8 mouse cellular contexts compared by ENCODE assay signal in the genomic region with DNA sequence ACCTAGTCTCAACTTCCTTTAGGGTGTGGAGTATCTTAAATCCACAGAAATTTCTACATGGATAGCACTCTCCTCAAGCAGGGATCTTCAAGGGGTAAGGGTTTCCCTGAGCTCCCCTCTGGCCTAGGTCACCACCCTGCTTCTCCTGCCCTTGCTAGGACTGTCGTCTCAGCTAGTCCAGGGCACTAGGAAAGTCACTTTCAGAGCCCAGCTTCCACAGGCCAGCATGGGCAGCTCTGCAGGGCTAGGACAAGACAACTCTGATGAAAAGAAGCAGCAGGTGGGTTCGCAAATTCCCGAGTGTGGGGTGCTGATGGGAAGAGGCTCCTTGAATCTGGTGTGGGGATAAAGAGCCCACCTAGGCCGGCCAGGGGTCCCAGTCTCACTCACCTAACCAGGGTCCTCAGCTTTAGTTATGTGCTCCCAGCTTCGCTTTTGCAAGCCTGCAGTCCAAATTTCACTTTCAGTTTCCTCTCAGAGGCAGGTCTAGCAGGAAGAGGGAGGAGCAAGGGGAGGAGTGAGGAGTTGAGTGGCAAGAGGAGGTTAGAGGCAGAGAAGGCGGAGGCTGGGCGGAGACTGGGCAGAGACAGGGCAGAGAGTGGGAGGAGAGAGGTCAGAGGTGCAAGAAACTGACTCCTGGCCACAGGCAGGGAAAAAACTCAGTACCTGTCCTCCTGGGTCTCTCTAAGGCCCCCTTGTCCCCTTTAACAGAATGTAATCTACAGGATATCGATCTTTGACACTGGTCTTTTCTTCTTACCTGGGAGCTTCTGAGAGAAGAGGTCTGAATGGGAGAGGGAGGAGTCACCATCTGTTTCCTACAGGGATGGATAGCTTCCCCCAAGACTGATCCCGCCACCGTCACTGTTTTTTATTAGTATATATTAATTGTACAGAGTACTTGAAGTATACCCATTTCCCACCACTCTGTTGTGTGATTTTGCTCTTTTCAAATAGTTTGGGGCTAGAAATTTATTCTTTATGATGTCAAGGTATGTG. TPM values are rescaled to one million over a fixed set of nuclear protein-coding genes. Genes with fewer than 3 reads are reported as not detected.
DNase-seq lines count a peak whose midpoint lies in the region; ATAC-seq lines count a peak whose summit lies in the region.

TSS of gene Trim21 (minus strand) at position 488 of the 999 bp plus-strand sequence.

- peak; percentile 100 for ATAC-seq in intestine, embryonic 16.5 days

- H3K36me3 ChIP-seq in embryonic facial prominence, embryonic 10.5 days (replicated peaks): no peaks in the 10 kb centered on the region
- no peaks in the 10 kb centered on the region for H3K36me3 ChIP-seq in intestine, embryonic 16.5 days (ENCODE audit: control insufficient read depth, insufficient read depth, low read length)
- no peaks in the 10 kb centered on the region for H3K36me3 ChIP-seq in midbrain, embryonic 10.5 days

- peak within 1 kb of the TSS; percentile 78 for H3K9ac ChIP-seq in intestine, embryonic 16.5 days (ENCODE audit: low read depth, low read length)

- WGBS in embryonic facial prominence, embryonic 10.5 days: 21% methylated on average over 10 of the region's 10 CpGs
- 14% methylated on average over 10 of the region's 10 CpGs for WGBS in intestine, embryonic 16.5 days
- 24% methylated on average over 10 of the region's 10 CpGs for WGBS in midbrain, embryonic 10.5 days

- intact Hi-C loops in left cerebral cortex, postnatal 36 days (cut with DNase I): no loop called here

- peak; percentile 93 for DNase-seq in adrenal gland, postnatal 10 days
- peak; percentile 77 for DNase-seq in embryonic facial prominence, embryonic 10.5 days (ENCODE audit: low spot score)
- peak; percentile 57 for DNase-seq in gonadal fat pad, adult 2 months (ENCODE audit: low read depth)
- peak; percentile 18 to 46 for DNase-seq in left cerebral cortex, postnatal 36 days (ENCODE audit: low spot score in 2 of 2)
- DNase-seq in midbrain, embryonic 10.5 days (ENCODE audit: low spot score): peak; percentile 62
- peak; percentile 10 for DNase-seq in right cerebral cortex, postnatal 4 days
- peak; percentile 90 for DNase-seq in yolk sac, embryonic 10.5 days (ENCODE audit: low spot score)

- H3K27ac ChIP-seq in embryonic facial prominence, embryonic 10.5 days (replicated peaks): peak within 1 kb of the TSS; percentile 70
- no peak within 1 kb of the TSS for H3K27ac ChIP-seq in intestine, embryonic 16.5 days (ENCODE audit: low read length)
- H3K27ac ChIP-seq in midbrain, embryonic 10.5 days (replicated peaks): peak within 1 kb of the TSS; percentile 77

- H3K27me3 ChIP-seq in embryonic facial prominence, embryonic 10.5 days (replicated peaks; ENCODE audit: low read depth, poor library complexity, severe bottlenecking): no peaks in the 10 kb centered on the region
- no peaks in the 10 kb centered on the region for H3K27me3 ChIP-seq in intestine, embryonic 16.5 days (replicated peaks; ENCODE audit: control insufficient read depth, insufficient read depth, low read length)
- H3K27me3 ChIP-seq in midbrain, embryonic 10.5 days (ENCODE audit: low read depth, poor library complexity, severe bottlenecking): no peaks in the 10 kb centered on the region

- peak within 1 kb of the TSS; percentile 59 for H3K4me3 ChIP-seq in embryonic facial prominence, embryonic 10.5 days
- peak within 1 kb of the TSS; percentile 70 for H3K4me3 ChIP-seq in intestine, embryonic 16.5 days (ENCODE audit: low read length)
- peak within 1 kb of the TSS; percentile 52 for H3K4me3 ChIP-seq in midbrain, embryonic 10.5 days

- H3K9me3 ChIP-seq in embryonic facial prominence, embryonic 10.5 days: no peaks in the 10 kb centered on the region
- H3K9me3 ChIP-seq in intestine, embryonic 16.5 days (ENCODE audit: control insufficient read depth, low read length): no peaks in the 10 kb centered on the region
- no peaks in the 10 kb centered on the region for H3K9me3 ChIP-seq in midbrain, embryonic 10.5 days (replicated peaks)

- H3K4me1 ChIP-seq in embryonic facial prominence, embryonic 10.5 days: peaks cover 9% of the 10 kb centered on the region; the same call in 1 of the 2 replicates
- H3K4me1 ChIP-seq in intestine, embryonic 16.5 days (ENCODE audit: control insufficient read depth, insufficient read depth, low read length): 0 out of 2 replicates have a peak, but pooled peaks cover 6% of the 10 kb centered on the region
- peaks cover 29% of the 10 kb centered on the region for H3K4me1 ChIP-seq in midbrain, embryonic 10.5 days

- H3K4me2 ChIP-seq in intestine, embryonic 16.5 days (ENCODE audit: low read depth, low read length): peak within 1 kb of the TSS; percentile 85

RNA-seq across cellular contexts. Expression of gene Trim21, which starts in this region (rescaled TPM):
- total RNA-seq in adrenal gland, postnatal 10 days (2021): 10 to 100 TPM; 10.1 to 15.8 TPM
- 0.24 and 0.54 TPM in 2 replicates for polyA plus RNA-seq in embryonic facial prominence, embryonic 10.5 days (2016; fragmentation: Nextera tagmentation; extraction: Ambion mirVana)
- 5.4 and 6.4 TPM in 2 replicates for polyA plus RNA-seq in gonadal fat pad, adult 2 months (2012; rRNA removed)
- 0.32 and 0.50 TPM in 2 replicates for polyA plus RNA-seq in intestine, embryonic 16.5 days (2015; fragmentation: Nextera tagmentation; extraction: Ambion mirVana)
- 1 to 10 TPM; 2.0 to 4.3 TPM for total RNA-seq in left cerebral cortex, postnatal 36 days (2021)
- polyA plus RNA-seq in midbrain, embryonic 10.5 days (2016; fragmentation: Nextera tagmentation; extraction: Ambion mirVana): 0.15 and 0.52 TPM in 2 replicates

Comparison
In these comparisons a context has a peak if more than half of its experiments do, and no peak if none do; other contexts are left out.
1. Peak in DNase-seq, H3K4me3 ChIP-seq and H3K27ac ChIP-seq in embryonic facial prominence, embryonic 10.5 days; RNA of the gene not detected or under 1 TPM.
2. Peak in ATAC-seq, H3K4me3 ChIP-seq, H3K9ac ChIP-seq and H3K4me2 ChIP-seq in intestine, embryonic 16.5 days; RNA of the gene not detected or under 1 TPM.
3. Peak in DNase-seq, H3K4me3 ChIP-seq and H3K27ac ChIP-seq in midbrain, embryonic 10.5 days; RNA of the gene not detected or under 1 TPM.
4. DNase-seq: peak in every context shown above with its lines; median percentile 93 in adrenal gland, postnatal 10 days; 90 in yolk sac, embryonic 10.5 days; 77 in embryonic facial prominence, embryonic 10.5 days; 62 in midbrain, embryonic 10.5 days; 57 in gonadal fat pad, adult 2 months; 32 in left cerebral cortex, postnatal 36 days; 10 in right cerebral cortex, postnatal 4 days.